Mouse (Mus musculus) kidney, postnatal 25 days (tissue): ENCODE results near the gene Abca1.
A peak's percentile ranks its signal among the peaks of the same experiment; 100 is the strongest.

Experiments used
- DNase-seq, 2 experiments: peaks; one replicate each; pipeline ENCODE4 v3.0.0; 2021; ENCODE audit warnings: mixed read lengths in 2 of 2

The Abca1 gene

GRCm38 (mm10) chr4:53120038-53120685, 39.5 kb downstream of the Abca1 start:
- no peak for DNase-seq

- no peak for DNase-seq
Observed at GRCm38 (mm10) chr4:53118643-53119042, 41.1 kb downstream of the Abca1 start.

GRCm38 (mm10) chr4:53117610-53118009, 42.1 kb downstream of the Abca1 start:
- peak; percentile 35 to 56 for DNase-seq

GRCm38 (mm10) chr4:53117076-53117475, 42.6 kb downstream of the Abca1 start:
- DNase-seq: peak; percentile 49 to 56

GRCm38 (mm10) chr4:53115866-53116265, 43.8 kb downstream of the Abca1 start:
- peak; percentile 36 to 66 for DNase-seq

GRCm38 (mm10) chr4:53115410-53115809, 44.3 kb downstream of the Abca1 start:
- peak in 1 of 2 experiments; percentile 51 for DNase-seq

GRCm38 (mm10) chr4:53111919-53112355, 47.8 kb downstream of the Abca1 start:
- DNase-seq: peak; percentile 19 to 60

- DNase-seq: peak in 1 of 2 experiments; percentile 33
Observed at GRCm38 (mm10) chr4:53110356-53110755, 49.3 kb downstream of the Abca1 start.

- DNase-seq: no peak
Observed at GRCm38 (mm10) chr4:53109381-53109928, 50.2 kb downstream of the Abca1 start.

- no peak for DNase-seq
Observed at GRCm38 (mm10) chr4:53108194-53108593, 51.5 kb downstream of the Abca1 start.

GRCm38 (mm10) chr4:53106732-53107131, 53.0 kb downstream of the Abca1 start:
- DNase-seq: no peak

GRCm38 (mm10) chr4:53106071-53106470, 53.6 kb downstream of the Abca1 start:
- no peak for DNase-seq

- no peak for DNase-seq
Observed at GRCm38 (mm10) chr4:53104634-53105033, 55.1 kb downstream of the Abca1 start.

- DNase-seq: no peak
Observed at GRCm38 (mm10) chr4:53102529-53102928, 57.2 kb downstream of the Abca1 start.

- DNase-seq: no peak
Observed at GRCm38 (mm10) chr4:53101306-53101705, 58.4 kb downstream of the Abca1 start.

GRCm38 (mm10) chr4:53100492-53100891, 59.2 kb downstream of the Abca1 start:
- DNase-seq: no peak

- DNase-seq: no peak
Observed at GRCm38 (mm10) chr4:53094850-53095249, 64.8 kb downstream of the Abca1 start.

- DNase-seq: peak; percentile 70 to 79
Observed at GRCm38 (mm10) chr4:53094331-53094730, 65.4 kb downstream of the Abca1 start.

GRCm38 (mm10) chr4:53093615-53094014, 66.1 kb downstream of the Abca1 start:
- no peak for DNase-seq

GRCm38 (mm10) chr4:53089641-53090040, 70.1 kb downstream of the Abca1 start:
- DNase-seq: peak; percentile 78 to 84

- no peak for DNase-seq
Observed at GRCm38 (mm10) chr4:53088999-53089398, 70.7 kb downstream of the Abca1 start.

GRCm38 (mm10) chr4:53086636-53087035, 73.1 kb downstream of the Abca1 start:
- peak; percentile 56 to 80 for DNase-seq

- no peak for DNase-seq
Observed at GRCm38 (mm10) chr4:53085634-53086033, 74.1 kb downstream of the Abca1 start.

- no peak for DNase-seq
Observed at GRCm38 (mm10) chr4:53083071-53083470, 76.6 kb downstream of the Abca1 start.

- DNase-seq: peak in 1 of 2 experiments; percentile 53
Observed at GRCm38 (mm10) chr4:53082451-53082850, 77.2 kb downstream of the Abca1 start.
